Mouse (Mus musculus) heart, embryonic 11.5 days (tissue): ENCODE data around the gene Dip2b. TPM values are rescaled to one million over a fixed set of nuclear protein-coding genes. Genes with fewer than 3 reads are reported as not detected.

Source experiments
- ATAC-seq: fragments of 200-750 bp; cut with Nextera tagmentation; replicated peaks from 2 replicates; pipeline ENCODE4 v1.8.0; 2017; ENCODE audit warnings: moderate library complexity; ENCODE audit not compliant: insufficient number of reproducible peaks, low FRiP score, low TSS enrichment
- H3K27ac ChIP-seq: fragments of 300-500 bp; sonication (generic); 2 replicates; pipeline ENCODE4 v1.5.1; 2014; ENCODE audit warnings: mild to moderate bottlenecking, low read depth, low read length
- H3K27me3 ChIP-seq: fragments of 300-500 bp; sonication (generic); 2 replicates; pipeline ENCODE4 v1.6.1; 2014; ENCODE audit warnings: mild to moderate bottlenecking, low read length, mixed read lengths; ENCODE audit not compliant: control insufficient read depth, insufficient read depth
- H3K36me3 ChIP-seq: fragments of 300-500 bp; sonication (generic); 2 replicates; pipeline ENCODE4 v1.6.1; 2014; ENCODE audit warnings: mild to moderate bottlenecking, low read length, moderate library complexity, mixed read lengths; ENCODE audit not compliant: control insufficient read depth, insufficient read depth
- H3K4me1 ChIP-seq: fragments of 300-500 bp; sonication (generic); 2 replicates; pipeline ENCODE4 v1.6.1; 2014; ENCODE audit warnings: low read length; ENCODE audit not compliant: control insufficient read depth, insufficient read depth
- H3K4me2 ChIP-seq: fragments of 300-500 bp; sonication (generic); 2 replicates; pipeline ENCODE4 v1.6.1; 2014; ENCODE audit warnings: mild to moderate bottlenecking, moderate library complexity
- H3K4me3 ChIP-seq: fragments of 300-500 bp; sonication (generic); 2 replicates; pipeline ENCODE4 v1.5.1; 2014; ENCODE audit warnings: low read depth, low read length
- H3K9ac ChIP-seq: fragments of 300-500 bp; sonication (generic); 2 replicates; pipeline ENCODE4 v1.6.1; 2014; ENCODE audit warnings: mild to moderate bottlenecking, low read depth, low read length, moderate library complexity
- H3K9me3 ChIP-seq: fragments of 300-500 bp; sonication (generic); replicated peaks from 2 replicates; pipeline ENCODE4 v1.6.1; 2016; ENCODE audit warnings: low read length; ENCODE audit not compliant: control insufficient read depth
- WGBS: fragments of 180-500 bp; shearing (Covaris S2); extraction: QIAGEN DNeasy Blood & Tissue Kit; methylation state at CpG from one replicate; pipeline ENCODE4 v1.1.7; 2014; ENCODE audit not compliant: insufficient replicate concordance; 5-methylcytosine and 5-hydroxymethylcytosine counted together
- polyA plus RNA-seq: library from polyadenylated mRNA; unstranded; fragments of >200 nt; fragmentation: Nextera tagmentation; extraction: Ambion mirVana; gene quantifications from 2 replicates; pipeline ENCODE4 v1.2.1, GENCODE M21; 2014

The Dip2b gene
- polyA plus RNA-seq, 1 experiment from 2014 or later = 16.6 TPM

DNA sequence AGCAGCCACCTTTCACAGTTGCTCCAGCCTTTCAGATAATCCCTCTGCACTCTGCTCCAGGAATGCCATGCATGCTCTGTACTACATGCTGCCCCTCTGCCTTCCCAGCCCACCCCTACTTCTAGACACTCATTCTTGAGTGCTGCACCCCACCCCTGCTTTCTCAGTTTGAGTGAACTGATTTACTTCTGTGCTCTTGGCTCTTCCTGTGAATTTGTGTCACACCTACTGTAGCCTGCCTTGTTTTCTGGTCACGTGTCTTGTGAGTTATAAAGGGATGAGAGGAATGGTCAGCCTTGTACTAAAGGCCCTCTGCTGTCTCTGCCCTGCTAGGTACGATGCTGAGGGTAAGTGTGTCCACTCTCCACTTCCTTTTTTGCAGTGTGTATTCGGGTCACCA lies 163.3 kb downstream of the Dip2b start:
- Histone ChIP-seq H3K27ac (peak overlapping the region; percentile 78), H3K4me1 (peaks cover 29% of the 10 kb centered on the region)

DNA sequence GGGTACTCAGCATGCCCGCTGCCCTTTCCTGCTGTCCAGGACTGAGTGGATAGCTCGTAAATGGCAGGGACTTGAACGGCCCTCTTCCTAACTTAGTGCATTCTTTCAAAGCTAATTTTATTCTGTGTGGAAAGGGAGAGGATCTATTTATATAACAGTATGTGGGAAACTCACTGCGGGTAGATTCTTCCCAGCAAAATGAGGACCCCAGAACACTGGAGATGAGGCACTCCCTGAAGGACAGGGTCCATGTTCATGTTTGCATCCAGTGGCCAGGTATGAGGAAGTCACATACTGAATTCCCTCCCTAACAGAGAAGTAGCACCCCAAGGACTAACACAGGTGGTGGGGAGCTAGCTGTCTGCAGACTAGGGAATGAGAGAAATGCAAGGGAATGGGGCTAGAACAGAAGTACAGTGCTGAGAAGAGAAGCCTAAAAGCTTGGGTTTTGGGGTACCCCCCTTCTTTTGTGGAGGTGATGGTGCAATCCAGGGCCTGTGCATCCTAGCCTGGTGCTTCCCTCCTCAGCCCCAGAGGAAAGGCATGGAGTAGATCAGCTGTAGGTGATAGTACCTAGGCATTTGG lies 164.1 kb downstream of the Dip2b start:
- Histone ChIP-seq H3K9ac (peak overlapping the region; percentile 43; the same call in 1 of the 2 replicates), H3K27ac (peak overlapping the region; percentile 78), H3K4me3 (no peak overlapping the region), H3K36me3 (peaks cover 26% of the 10 kb centered on the region), H3K4me2 (peak overlapping the region; percentile 16; the same call in 1 of the 2 replicates), H3K27me3 (no peaks in the 10 kb centered on the region), H3K9me3 (no peaks in the 10 kb centered on the region), H3K4me1 (peaks cover 29% of the 10 kb centered on the region)
- no peak for ATAC-seq
- 55% methylated on average over 4 of the region's 4 CpGs for WGBS

More for the DNA sequence above, 163.3 kb downstream of the Dip2b start:
- WGBS = 80% methylated on average over 3 of the region's 3 CpGs
- ATAC-seq = no peak
- H3K36me3 ChIP-seq = peaks cover 23% of the 10 kb centered on the region
- H3K27me3 ChIP-seq = no peaks in the 10 kb centered on the region
- H3K4me2 ChIP-seq = 0 out of 2 replicates have a peak overlapping the region, but pooled peaks have one; percentile 14
- H3K9ac ChIP-seq = peak overlapping the region; percentile 34; the same call in 1 of the 2 replicates
- H3K9me3 ChIP-seq = no peaks in the 10 kb centered on the region
- H3K4me3 ChIP-seq = no peak overlapping the region

DNA sequence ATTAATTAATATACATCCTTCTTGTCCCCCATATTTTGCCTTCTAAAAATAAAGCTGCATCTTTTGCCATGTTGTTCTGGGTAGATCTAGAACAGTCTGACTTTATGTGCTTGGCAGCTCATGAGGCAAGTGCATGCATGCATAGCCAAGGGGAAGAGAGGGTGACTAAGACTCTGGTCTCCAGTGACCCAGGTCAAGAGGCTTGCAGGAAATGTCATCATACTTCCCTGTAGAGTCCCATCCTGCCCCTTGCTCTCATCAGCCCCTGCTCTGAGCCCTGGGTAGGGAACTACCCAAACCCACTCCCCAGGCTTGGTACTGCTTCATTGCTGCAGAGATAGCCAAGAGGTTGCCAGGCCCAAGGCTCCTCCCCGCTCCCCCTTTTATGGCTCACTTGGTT lies 166.1 kb downstream of the Dip2b start:
- no peaks in the 10 kb centered on the region for H3K27me3 ChIP-seq
- no peak overlapping the region for H3K4me2 ChIP-seq
- no peaks in the 10 kb centered on the region for H3K9me3 ChIP-seq
- WGBS = 84% methylated on average over 1 of the region's 1 CpGs
- peaks cover 16% of the 10 kb centered on the region for H3K4me1 ChIP-seq
- no peak overlapping the region for H3K27ac ChIP-seq
- no peak overlapping the region for H3K9ac ChIP-seq
- no peak overlapping the region for H3K4me3 ChIP-seq
- ATAC-seq = no peak
- peaks cover 32% of the 10 kb centered on the region for H3K36me3 ChIP-seq

DNA sequence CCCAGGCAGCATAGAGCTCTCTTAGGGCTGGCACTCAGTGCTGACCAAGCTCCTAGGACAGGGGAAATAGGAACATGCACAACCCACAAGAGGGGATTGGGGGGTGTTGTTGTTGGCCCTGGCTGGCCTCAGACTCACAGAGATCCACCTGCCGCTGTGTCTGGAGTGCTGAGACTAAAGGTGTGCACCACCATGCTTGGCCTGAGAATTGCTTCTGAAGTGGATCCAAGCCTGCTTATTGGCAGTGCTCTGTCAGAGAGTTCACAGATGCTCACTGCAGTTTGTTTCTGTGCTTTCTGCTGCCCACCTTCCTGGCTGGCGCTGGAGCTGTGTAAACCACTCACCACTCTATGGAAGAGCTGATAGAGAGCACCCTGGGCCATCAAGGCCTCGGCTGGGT lies 171.5 kb downstream of the Dip2b start:
- Histone ChIP-seq H3K9me3 (no peaks in the 10 kb centered on the region), H3K36me3 (peaks cover 61% of the 10 kb centered on the region), H3K4me1 (no peaks in the 10 kb centered on the region), H3K4me2 (no peak overlapping the region), H3K27ac (no peak overlapping the region), H3K4me3 (no peak overlapping the region), H3K9ac (no peak overlapping the region), H3K27me3 (no peaks in the 10 kb centered on the region)
- 96% methylated on average over 3 of the region's 3 CpGs for WGBS
- ATAC-seq = no peak

DNA sequence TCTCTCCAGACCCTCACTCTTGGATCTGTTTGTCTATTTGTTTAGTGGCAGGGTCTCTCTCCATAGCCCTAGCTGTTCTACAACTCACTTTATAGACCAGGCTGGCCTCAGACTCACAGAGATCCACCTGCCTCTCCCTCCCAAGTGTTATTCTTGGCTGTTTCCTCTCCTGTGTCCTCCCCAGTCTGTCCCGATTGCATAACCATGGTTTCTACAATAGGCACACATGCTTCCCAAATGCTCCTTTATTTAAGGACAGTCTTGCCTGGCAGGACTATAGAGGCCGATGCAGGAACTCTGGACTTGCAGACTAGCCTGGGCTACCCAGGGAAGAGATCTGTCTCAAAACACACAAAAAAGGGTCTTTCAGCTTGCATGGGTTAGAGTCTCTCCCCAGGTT lies 174.9 kb downstream of the Dip2b start:
- Histone ChIP-seq H3K4me2 (no peak overlapping the region), H3K4me1 (no peaks in the 10 kb centered on the region), H3K27me3 (no peaks in the 10 kb centered on the region), H3K9me3 (no peaks in the 10 kb centered on the region), H3K36me3 (peaks cover 46% of the 10 kb centered on the region), H3K4me3 (no peak overlapping the region), H3K9ac (no peak overlapping the region), H3K27ac (no peak overlapping the region)
- no peak for ATAC-seq
- 86% methylated on average over 2 of the region's 2 CpGs for WGBS

DNA sequence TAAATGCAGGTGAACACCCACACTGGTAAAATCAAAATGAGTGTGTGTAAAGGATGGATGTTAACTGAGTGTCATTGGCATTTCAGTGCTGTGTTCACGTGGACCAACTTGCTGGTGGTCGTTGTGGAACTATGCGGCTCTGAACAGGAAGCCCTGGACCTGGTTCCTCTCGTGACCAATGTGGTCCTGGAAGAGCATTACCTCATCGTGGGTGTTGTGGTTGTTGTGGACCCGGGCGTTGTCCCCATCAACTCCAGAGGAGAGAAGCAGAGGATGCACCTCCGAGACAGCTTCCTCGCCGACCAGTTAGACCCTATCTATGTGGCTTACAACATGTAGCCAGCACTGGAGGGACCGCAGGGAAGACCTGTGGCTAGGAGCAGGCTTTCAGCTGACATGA lies 176.6 kb downstream of the Dip2b start:
- Histone ChIP-seq H3K27me3 (no peaks in the 10 kb centered on the region), H3K4me2 (no peak overlapping the region), H3K9me3 (no peaks in the 10 kb centered on the region), H3K9ac (no peak overlapping the region), H3K4me1 (no peaks in the 10 kb centered on the region), H3K27ac (no peak overlapping the region), H3K36me3 (peaks cover 36% of the 10 kb centered on the region), H3K4me3 (no peak overlapping the region)
- no peak for ATAC-seq
- WGBS = 90% methylated on average over 11 of the region's 11 CpGs

DNA sequence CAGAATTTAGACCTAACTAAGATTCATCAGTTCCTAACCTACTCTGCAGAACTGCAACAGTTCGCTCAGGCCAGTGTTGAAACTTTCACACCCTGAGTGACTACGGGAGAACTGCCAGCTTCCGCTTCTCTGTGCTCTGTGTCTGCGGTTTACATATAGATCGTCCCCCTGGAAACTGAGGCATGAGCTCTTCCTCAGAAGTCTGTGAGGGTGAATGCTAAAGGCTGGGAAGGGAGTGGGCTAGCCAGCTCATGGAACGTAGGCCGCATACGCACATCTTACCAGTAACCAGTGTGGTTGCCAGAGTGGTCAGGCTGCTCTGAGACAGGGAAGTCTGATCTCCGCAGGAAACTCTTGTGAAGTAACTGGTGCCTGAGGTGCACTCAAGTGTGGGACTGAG lies 177.7 kb downstream of the Dip2b start:
- peaks cover 27% of the 10 kb centered on the region for H3K36me3 ChIP-seq
- H3K9me3 ChIP-seq = no peaks in the 10 kb centered on the region
- H3K9ac ChIP-seq = no peak overlapping the region
- H3K4me2 ChIP-seq = no peak overlapping the region
- H3K4me3 ChIP-seq = no peak overlapping the region
- H3K4me1 ChIP-seq = no peaks in the 10 kb centered on the region
- H3K27ac ChIP-seq = no peak overlapping the region
- ATAC-seq = no peak
- no peaks in the 10 kb centered on the region for H3K27me3 ChIP-seq
- WGBS = 87% methylated on average over 9 of the region's 9 CpGs

DNA sequence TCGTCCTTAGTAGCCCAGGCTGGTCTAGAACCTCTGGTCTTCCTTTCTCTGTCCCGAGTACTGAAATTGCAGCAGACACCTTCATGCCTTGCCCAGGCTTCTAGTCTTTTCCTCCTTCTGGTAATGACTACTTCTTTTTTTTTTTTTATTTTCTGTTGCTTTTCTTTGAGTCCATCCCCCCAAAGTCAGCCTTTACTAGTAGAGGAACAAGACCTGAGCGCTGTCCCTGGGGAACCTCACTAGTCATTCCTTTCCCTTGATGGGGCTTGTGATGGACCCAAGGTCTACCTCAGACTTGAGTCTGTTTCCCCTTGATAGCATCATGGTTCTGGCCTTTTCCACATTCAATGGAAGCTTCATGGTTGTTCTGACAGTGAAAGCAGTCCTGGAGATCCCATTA lies 179.6 kb downstream of the Dip2b start:
- Histone ChIP-seq H3K36me3 (peaks cover 18% of the 10 kb centered on the region), H3K27me3 (no peaks in the 10 kb centered on the region), H3K4me2 (no peak overlapping the region), H3K27ac (no peak overlapping the region), H3K4me1 (no peaks in the 10 kb centered on the region), H3K9me3 (peaks cover 6% of the 10 kb centered on the region), H3K9ac (no peak overlapping the region), H3K4me3 (no peak overlapping the region)
- 93% methylated on average over 3 of the region's 3 CpGs for WGBS
- ATAC-seq = no peak

DNA sequence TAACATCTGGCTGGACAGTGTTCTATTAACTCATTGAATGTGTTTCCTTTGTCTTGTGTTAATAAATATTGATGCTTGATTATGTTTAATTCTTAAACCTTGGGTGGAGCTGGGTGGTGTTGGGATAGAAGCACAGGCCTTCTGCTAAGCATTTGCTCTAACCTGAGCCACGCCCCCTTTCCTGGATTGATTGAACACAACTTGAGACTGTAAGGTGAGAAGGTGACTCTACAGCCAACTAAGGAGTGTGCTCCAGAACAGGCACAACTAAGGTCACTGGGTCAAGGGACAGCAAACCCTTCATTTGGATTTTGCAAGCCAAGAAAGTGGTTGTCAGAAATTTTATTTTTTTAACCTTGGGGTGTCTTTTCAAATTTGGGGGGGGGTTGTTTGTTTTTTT lies 180.9 kb downstream of the Dip2b start:
- no peaks in the 10 kb centered on the region for H3K4me1 ChIP-seq
- no peak overlapping the region for H3K9ac ChIP-seq
- H3K9me3 ChIP-seq = peaks cover 16% of the 10 kb centered on the region
- no peak overlapping the region for H3K27ac ChIP-seq
- H3K27me3 ChIP-seq = no peaks in the 10 kb centered on the region
- H3K36me3 ChIP-seq = peaks cover 10% of the 10 kb centered on the region
- ATAC-seq = no peak
- 48% methylated on average over 1 of the region's 1 CpGs for WGBS
- no peak overlapping the region for H3K4me3 ChIP-seq
- no peak overlapping the region for H3K4me2 ChIP-seq
